Mouse (Mus musculus): ENCODE results near the gene Actl11.

- TF ChIP-seq CTCF (IDR thresholded peaks at IDR 0.05; ENCODE audit: insufficient read depth, low read length), result no peak
- TF ChIP-seq POLR2A (IDR thresholded peaks at IDR 0.05; ENCODE audit: borderline replicate concordance, extremely low read depth, low read depth, low read length), result no peak
Observed at GRCm38 (mm10) chr9:107880411-107880810, 47.9 kb upstream of the Actl11 start.

Data from lung, adult 2 months (tissue).